ENCODE assay signal across 16 mouse cellular contexts in the genomic region with DNA sequence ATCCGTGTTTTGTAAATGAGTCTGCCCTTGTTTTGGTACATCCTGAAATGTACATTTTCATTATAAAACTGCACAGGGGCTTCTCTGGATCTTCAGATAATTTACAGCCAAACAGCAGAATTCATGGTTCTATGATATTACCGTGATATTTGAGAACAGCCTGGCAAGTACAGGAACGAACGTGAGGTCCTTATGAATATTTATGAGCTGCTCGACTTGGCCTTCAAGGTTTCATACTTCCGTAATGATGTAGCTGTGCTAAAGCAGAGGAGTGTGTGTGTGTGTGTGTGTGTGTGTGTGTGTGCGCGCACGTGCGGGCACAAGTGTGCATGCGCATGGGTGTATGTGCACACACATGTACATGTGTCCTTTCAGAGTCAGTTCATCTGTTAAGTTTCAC.
"Had no signal": no experiment of that assay in that cellular context is flagged by ENCODE, and none has a peak within 500 bp of the region (broad histone marks: within the 10 kb centered on the region; RNA-seq: fewer than 3 reads in every experiment).

No protein-coding gene starts in this region.

- H3K9ac ChIP-seq: liver, embryonic 14.5 days; lung, embryonic 14.5 days; midbrain, embryonic 12.5 days; midbrain, embryonic 15.5 days had no signal

- H3K36me3 ChIP-seq: midbrain, embryonic 12.5 days; midbrain, embryonic 15.5 days had no signal

- H3K4me2 ChIP-seq: lung, embryonic 14.5 days; midbrain, embryonic 12.5 days; midbrain, embryonic 15.5 days had no signal

- H3K27ac ChIP-seq: liver, embryonic 14.5 days; midbrain, embryonic 12.5 days; midbrain, embryonic 15.5 days had no signal

- H3K27me3 ChIP-seq: midbrain, embryonic 12.5 days; midbrain, embryonic 15.5 days had no signal

- ATAC-seq: midbrain, embryonic 15.5 days had no signal

- H3K4me1 ChIP-seq: midbrain, embryonic 12.5 days; midbrain, embryonic 15.5 days had no signal

- DNase-seq: lung, adult 18-20 months; lung, embryonic 14.5 days; lung, postnatal 10 days; lung, postnatal 4 days; retina, postnatal 1 day; right cerebral cortex, adult 18-20 months; right cerebral cortex, postnatal 25 days; right cerebral cortex, postnatal 4 days; spleen, adult 18-20 months; thymus, adult 18-20 months; thymus, postnatal 14 days; thymus, postnatal 36 days had no signal

- H3K4me3 ChIP-seq: midbrain, embryonic 12.5 days; midbrain, embryonic 15.5 days; myocyte had no signal

- H3K9me3 ChIP-seq: midbrain, embryonic 12.5 days; midbrain, embryonic 15.5 days had no signal
